ENCODE assay signal across 13 mouse cellular contexts in the genomic region with DNA sequence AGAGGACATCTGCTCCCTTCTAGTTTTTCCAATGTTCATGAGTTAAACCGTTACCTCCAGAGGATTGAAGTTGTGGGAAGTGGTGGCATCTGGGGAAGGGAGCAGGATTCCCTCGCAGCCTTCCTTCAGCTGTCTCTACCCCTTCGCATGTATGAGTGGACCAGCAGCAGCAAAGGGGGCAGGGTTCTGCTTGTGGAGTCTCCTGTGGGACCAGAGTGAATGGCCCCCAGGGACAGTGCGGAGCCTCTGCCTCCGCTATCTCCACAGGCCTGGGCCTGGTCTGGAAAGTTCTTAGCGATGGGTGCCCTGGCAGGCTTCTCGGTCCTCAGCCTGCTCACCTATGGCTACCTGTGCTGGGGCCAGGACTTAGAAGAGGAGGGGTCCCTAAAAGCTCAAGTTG. TPM values are rescaled to one million over a fixed set of nuclear protein-coding genes. Genes with fewer than 3 reads are reported as not detected.
DNase-seq lines count a peak whose midpoint lies in the region; ATAC-seq and TF ChIP-seq lines count a peak whose summit lies in the region.
"Had no signal": no experiment of that assay in that cellular context is flagged by ENCODE, and none has a peak within 500 bp of the region (broad histone marks: within the 10 kb centered on the region; RNA-seq: fewer than 3 reads in every experiment).

No protein-coding gene starts in this region.

- 81% methylated on average over 7 of the region's 7 CpGs for WGBS in kidney, embryonic 14.5 days
- WGBS in limb, embryonic 10.5 days = 84% methylated on average over 7 of the region's 7 CpGs

- peak; percentile 18 for DNase-seq in gastrocnemius, adult 2 months
- DNase-seq in gastrocnemius, postnatal 4 days (ENCODE audit: low spot score in 2 of 2) = no peak
- no peak for DNase-seq in kidney, adult 8-10 months
- DNase-seq in 3134 (ENCODE audit: extremely low read depth, insufficient read length, low spot score) (peak; percentile 61), MN1 (ENCODE audit: low spot score) (no peak)
- no peak for DNase-seq in limb, embryonic 10.5 days (ENCODE audit: low spot score)
- no peak for DNase-seq in urinary bladder, adult 2 months (ENCODE audit: low spot score)
- DNase-seq: adrenal gland, postnatal 25 days; B cell, adult 2 months; cerebellum, adult 11 months had no signal

- H3K27ac ChIP-seq in gastrocnemius, adult 2 months = no peak overlapping the region
- no peak overlapping the region for H3K27ac ChIP-seq in kidney, embryonic 14.5 days (ENCODE audit: low read depth, low read length)
- H3K27ac ChIP-seq in limb, embryonic 10.5 days = no peak overlapping the region
- H3K27ac ChIP-seq: liver, embryonic 15.5 days; midbrain, embryonic 12.5 days had no signal

- intact Hi-C loops in gastrocnemius, adult 2 months (cut with DNase I) = no loop called here

- peaks cover 4% of the 10 kb centered on the region for H3K27me3 ChIP-seq in kidney, embryonic 14.5 days (ENCODE audit: control insufficient read depth, insufficient read depth, low read length)
- H3K27me3 ChIP-seq in limb, embryonic 10.5 days (ENCODE audit: low read depth, poor library complexity, severe bottlenecking) = peaks cover 21% of the 10 kb centered on the region

- no peaks in the 10 kb centered on the region for H3K9me3 ChIP-seq in kidney, embryonic 14.5 days (ENCODE audit: control insufficient read depth, low read length)
- H3K9me3 ChIP-seq in limb, embryonic 10.5 days (replicated peaks) = no peaks in the 10 kb centered on the region
- H3K9me3 ChIP-seq: liver, embryonic 15.5 days; midbrain, embryonic 12.5 days had no signal

- no peaks in the 10 kb centered on the region for H3K4me1 ChIP-seq in kidney, embryonic 14.5 days (ENCODE audit: control insufficient read depth, insufficient read depth, low read length)
- peaks cover 20% of the 10 kb centered on the region for H3K4me1 ChIP-seq in limb, embryonic 10.5 days
- H3K4me1 ChIP-seq: liver, embryonic 15.5 days had no signal

- peak overlapping the region; percentile 76 for H3K4me3 ChIP-seq in gastrocnemius, adult 2 months
- peak overlapping the region; percentile 45; the same call in 1 of the 2 replicates for H3K4me3 ChIP-seq in kidney, embryonic 14.5 days (ENCODE audit: low read length)
- H3K4me3 ChIP-seq in limb, embryonic 10.5 days = peak overlapping the region; percentile 57; the same call in 1 of the 2 replicates
- H3K4me3 ChIP-seq: liver, embryonic 15.5 days had no signal

- peak overlapping the region; percentile 78 for H3K4me2 ChIP-seq in kidney, embryonic 14.5 days (replicated peaks; ENCODE audit: low read depth, low read length)

- ATAC-seq in kidney, embryonic 14.5 days (ENCODE audit: low FRiP score, low TSS enrichment) = no peak

- H3K9ac ChIP-seq in kidney, embryonic 14.5 days (ENCODE audit: low read depth, low read length) = no peak overlapping the region; the same call in 1 of the 2 replicates
- H3K9ac ChIP-seq: liver, embryonic 15.5 days had no signal

- H3K36me3 ChIP-seq in kidney, embryonic 14.5 days (ENCODE audit: control insufficient read depth, insufficient read depth, low read length) = no peaks in the 10 kb centered on the region
- H3K36me3 ChIP-seq in limb, embryonic 10.5 days = no peaks in the 10 kb centered on the region
- H3K36me3 ChIP-seq: liver, embryonic 15.5 days; midbrain, embryonic 12.5 days had no signal

- TF ChIP-seq CTCF in gastrocnemius, adult 2 months (IDR thresholded peaks at IDR 0.05) = no peak

RNA-seq across cellular contexts. Expression of a gene that starts 1.1 kb away (rescaled TPM):
- total RNA-seq in gastrocnemius, adult 2 months (2021) = under 1 TPM; 0.33 to 0.42 TPM
- total RNA-seq in gastrocnemius, postnatal 4 days (2021) = 10 to 100 TPM in 1 of 2 experiments, 1 to 10 TPM in 1; 8.1 to 10.3 TPM
- polyA plus RNA-seq in kidney, embryonic 14.5 days (2014; fragmentation: Nextera tagmentation; extraction: Ambion mirVana) = 1.1 and 1.7 TPM in 2 replicates
- 0.59 and 0.95 TPM in 2 replicates for polyA plus RNA-seq in limb, embryonic 10.5 days (2016; fragmentation: Nextera tagmentation; extraction: Ambion mirVana)
- polyA plus RNA-seq in urinary bladder, adult 2 months (2012; rRNA removed) = 4.0 and 4.1 TPM in 2 replicates
- total RNA-seq: adrenal gland, postnatal 25 days had no signal

Comparison
In these comparisons a context has a peak if more than half of its experiments do, and no peak if none do; other contexts are left out.
1. DNase-seq: peak in gastrocnemius, adult 2 months (single experiment) and 3134 (single experiment); none in gastrocnemius, postnatal 4 days (0 of 2), kidney, adult 8-10 months (0 of 2), limb, embryonic 10.5 days (single experiment), MN1 (single experiment) and urinary bladder, adult 2 months (single experiment).
2. Peak in every context shown above with its lines, with median percentiles within 50 percentile points of each other: H3K4me3 ChIP-seq.